Mouse (Mus musculus): ENCODE data around the gene C1ql2.

Gene C1ql2

DNA sequence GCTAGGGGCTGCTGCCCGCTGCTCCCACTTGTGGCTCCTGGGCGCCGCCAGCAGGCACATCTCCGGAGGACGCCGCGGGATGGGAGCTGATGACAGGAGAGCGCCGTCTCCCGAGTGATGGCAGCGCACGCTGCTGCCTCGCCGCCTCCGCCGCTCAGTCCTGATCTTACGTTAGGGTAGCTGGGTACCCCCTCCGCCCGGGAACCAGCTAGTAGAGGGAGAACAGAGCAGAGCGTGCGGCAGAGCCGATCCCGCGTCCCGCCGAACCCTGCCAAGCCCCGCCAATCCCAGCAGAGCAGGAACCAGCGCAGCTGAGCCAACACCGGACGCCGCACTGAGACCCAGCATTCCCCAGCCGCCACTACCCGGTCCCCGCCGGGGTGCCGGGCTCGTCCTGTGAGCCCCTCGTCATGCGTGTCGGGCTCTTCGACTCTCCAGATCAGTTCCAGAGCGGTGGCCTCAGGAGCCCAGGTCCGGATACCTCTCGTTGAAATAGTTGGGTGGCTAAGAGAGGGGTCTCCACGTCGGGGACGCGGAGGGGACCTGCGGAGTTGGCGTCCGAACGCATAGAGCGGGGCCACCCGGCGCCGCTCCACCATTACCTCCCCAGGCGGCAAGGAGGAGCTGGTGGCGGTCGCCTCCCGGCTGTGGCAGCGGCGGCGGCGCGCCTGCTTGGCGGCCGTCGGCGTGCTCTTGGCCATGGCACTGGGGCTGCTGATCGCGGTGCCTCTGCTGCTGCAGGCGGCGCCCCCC, at the start of gene C1ql2:
C1ql2 (plus strand) TSS at position 164 of the 753 bp plus-strand sequence.
- DNase-seq (ENCODE audit: low spot score) = no peak

DNA sequence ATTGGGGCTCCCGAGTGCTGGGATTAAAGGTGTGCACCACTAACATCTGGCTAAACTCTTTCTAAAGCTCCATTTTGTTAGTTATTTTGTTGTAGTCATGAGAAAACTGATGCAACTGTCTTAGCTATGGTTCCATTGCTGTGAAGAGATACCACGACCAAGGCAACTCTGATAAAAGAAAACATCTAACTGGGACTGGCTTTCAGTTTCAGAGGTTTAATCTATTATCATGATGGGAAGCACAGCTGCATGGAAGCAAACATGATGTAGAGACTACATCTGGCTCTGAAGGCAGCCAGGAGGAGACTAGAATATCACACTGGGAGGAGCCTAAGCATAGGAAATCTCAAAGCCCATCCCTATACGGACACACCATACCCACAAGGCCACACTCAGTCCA, 48.7 kb upstream of the C1ql2 start:
- no peak for DNase-seq (ENCODE audit: low spot score)

DNA sequence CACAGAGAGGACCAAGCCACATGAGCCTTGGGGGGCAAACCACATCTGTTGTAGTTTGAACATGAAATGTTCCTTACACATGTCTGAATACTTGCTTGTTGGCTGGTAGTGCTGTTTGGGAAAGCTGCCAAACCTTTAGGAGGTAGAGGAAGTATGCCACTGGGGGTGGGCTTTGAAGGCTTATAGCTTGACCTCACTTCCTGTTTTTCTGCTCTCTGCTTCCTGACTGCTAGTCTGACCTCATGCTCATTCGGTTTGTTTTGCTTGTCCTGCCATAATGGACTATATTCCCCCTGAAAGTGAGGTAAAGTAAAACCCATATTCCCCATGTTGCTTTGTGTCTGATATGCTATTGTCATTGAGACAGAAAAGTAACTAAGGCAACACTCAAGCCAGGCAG, 46.6 kb upstream of the C1ql2 start:
- peak; percentile 56 for DNase-seq (ENCODE audit: low spot score)

DNA sequence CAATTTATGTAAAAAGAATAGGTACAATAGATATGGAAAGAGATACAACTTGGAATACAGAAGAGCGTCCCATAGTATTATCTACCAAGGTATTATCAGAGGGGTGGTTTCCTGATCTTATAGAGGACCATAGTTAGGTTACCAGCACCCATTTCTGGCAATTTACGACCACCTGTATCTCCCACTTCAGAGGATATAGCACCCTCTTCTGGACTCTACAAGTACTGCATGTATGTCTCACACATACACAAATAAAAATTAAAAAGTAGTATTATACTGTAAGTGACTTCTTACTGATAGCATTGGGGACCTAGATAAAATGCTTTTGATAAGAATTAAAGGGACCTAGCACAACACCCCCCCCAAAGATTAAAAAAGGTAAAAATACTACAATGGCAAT, 43.4 kb upstream of the C1ql2 start:
- DNase-seq (ENCODE audit: low spot score) = no peak

DNA sequence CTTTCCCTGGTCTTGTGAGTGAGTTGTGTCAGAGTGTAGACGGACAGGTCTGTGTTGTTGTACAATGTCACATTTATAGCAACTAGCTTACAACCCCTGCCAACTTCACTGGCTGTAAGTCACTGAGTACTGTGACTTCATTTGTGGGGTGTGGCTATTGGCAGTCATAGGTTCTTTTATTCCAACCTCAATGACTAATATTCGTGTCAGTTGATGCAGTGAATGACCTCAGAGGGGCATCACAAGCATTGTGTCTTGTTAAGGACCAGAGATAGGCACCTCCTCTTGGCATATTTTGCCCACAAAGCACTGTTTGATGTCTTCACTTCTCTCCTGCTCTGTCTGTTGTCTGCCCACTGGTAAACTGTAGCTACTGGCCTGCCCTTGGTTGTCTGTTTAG, 34.6 kb upstream of the C1ql2 start:
- DNase-seq (ENCODE audit: low spot score) = no peak

DNA sequence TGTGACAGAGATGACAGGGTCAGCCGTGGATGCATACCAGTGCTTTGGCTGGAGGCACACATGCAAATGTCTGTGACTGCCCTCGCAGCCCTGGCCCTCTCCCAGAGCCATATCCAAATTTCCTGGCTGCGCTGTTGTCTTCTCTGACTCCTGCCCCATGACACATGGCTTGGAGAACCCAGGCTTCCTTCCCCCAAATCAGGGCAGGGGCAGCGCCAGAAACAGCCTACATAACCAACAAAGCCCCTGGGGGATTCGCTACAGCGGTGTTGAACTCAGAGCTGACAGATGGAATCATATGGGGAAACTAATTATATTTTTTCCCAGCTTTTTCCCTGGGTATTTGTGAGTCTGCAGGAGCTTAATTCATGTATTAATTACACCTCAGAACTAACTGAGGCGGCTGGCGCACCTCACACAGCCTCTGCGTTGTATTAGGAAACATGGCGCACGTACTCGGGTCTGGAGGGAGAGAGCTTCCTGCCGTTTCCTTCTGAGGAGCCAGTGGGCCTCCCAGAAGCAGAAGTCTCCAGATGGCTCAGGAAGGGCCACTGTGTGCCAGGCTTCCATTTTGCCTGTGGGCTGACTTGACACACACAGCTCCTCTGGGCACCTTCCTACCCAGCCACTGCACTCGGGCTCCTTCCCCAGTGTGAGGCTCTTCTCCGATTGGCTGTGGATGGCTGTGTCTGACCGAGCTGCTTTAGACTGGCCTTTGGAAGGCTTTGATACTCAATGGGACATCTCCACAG, 18.9 kb upstream of the C1ql2 start:
- no peak for DNase-seq (ENCODE audit: low spot score)

DNA sequence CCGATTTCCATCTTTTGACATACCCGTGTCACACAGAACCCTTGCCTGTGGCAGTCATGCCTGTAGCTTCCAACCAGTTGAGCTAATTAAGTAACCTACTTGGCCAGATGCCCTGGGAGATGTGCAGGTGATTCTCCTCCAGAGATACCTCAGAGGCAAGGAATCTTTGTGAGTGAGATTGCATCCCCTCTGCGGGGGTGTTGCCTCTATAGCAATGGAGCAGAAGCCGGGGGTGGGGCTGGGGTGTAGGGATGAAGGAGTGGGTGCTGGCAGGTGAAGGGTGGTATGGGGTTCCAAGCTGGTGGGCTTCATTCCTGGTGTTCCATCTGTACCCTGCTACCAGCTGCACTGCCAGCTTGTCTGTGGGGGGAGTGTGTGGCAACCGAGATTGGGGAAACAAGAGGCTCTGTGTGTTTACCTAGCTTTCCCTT, 17.2 kb upstream of the C1ql2 start:
- DNase-seq (ENCODE audit: low spot score) = no peak

DNA sequence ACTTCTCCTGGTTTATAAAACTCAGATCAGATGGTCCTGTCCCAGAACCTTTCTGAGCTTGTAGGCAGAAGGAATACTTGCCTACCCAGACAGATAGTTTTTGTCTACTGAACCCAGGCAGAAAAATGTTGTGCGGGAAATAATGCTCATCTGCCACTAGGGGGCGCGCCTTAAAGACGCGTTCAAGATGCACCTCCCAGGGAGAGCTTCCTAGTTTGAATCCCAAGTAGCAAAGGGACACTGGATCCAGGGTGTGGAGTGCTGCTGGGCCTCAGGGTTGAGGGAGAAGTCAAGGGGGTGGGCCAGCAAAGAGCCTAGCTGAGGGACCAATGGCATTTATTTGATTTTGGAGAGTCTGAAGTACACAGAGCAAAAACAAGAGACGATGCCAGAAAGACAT, 12.7 kb upstream of the C1ql2 start:
- peak; percentile 9 for DNase-seq (ENCODE audit: low spot score)

DNA sequence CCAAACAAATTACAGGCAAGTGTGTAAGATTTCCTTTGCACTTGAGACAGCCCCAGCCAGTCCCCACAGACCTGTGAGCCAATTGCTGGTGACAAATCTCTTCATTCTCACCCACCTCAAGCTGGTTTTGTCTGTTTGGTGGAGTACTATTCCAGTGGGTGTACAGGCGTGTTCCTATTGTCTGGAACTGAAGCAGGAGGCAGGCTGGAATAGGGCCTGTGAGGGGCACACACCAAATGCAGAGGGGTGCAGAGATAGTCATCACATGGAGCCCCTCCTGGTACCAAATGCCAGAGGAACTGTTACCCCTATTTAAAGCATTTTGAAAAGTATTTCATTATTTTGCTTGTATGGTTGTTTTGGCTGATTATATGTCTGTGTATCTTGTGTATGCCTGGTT, 12.2 kb upstream of the C1ql2 start:
- no peak for DNase-seq (ENCODE audit: low spot score)

DNA sequence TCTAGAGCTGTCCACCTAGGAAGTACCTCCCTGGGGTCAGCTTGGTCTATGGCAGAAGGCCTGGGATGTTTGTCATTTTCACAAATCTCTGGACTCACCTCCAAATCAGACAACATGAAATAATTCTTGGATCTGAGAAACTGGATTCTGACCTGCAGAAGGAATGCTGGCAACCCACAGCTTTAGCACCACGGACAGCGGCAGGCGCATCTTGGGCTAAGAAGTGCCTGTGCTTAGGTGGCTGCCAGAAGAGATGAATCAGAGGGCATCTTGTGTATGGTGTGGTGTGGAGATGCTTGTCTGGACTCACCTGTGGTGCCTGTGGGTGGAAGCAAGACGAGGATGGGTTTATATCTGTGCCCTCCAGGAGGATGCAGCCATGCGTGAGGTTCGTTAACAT, 8.5 kb upstream of the C1ql2 start:
- DNase-seq (ENCODE audit: low spot score) = no peak

DNA sequence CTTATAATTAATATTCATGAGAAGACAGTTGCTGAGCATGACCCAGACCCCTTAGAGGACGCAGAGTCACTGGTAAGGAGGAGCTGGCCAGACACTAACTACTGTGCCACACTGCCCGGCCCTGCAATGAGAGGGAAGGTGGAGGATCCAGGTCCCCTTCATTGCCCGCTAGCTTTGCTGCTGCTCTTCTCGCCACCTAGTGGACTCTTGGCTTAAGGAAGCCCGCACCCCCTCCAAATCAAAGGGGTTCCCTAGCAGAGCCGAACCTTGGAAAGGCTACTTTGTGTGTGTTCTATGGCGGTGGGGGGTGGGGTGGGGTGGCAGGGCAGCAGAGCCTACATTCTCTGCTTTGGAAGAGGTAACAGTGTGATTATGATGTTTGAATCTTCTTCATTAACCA, 2.4 kb upstream of the C1ql2 start:
- DNase-seq (ENCODE audit: low spot score) = no peak

DNA sequence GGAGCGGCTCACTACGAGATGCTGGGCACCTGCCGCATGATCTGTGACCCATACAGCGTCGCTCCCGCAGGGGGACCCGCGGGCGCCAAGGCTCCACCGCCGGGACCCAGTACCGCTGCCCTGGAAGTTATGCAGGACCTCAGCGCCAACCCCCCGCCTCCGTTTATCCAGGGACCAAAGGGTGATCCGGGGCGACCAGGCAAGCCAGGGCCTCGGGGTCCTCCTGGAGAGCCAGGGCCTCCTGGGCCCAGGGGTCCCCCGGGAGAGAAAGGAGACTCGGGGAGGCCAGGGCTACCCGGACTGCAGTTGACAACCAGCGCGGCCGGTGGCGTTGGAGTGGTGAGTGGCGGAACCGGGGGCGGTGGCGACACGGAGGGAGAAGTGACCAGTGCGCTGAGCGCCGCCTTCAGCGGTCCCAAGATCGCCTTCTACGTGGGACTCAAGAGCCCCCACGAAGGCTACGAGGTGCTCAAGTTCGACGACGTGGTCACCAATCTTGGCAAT, 842 bp downstream of the C1ql2 start:
- no peak for DNase-seq (ENCODE audit: low spot score)

DNA sequence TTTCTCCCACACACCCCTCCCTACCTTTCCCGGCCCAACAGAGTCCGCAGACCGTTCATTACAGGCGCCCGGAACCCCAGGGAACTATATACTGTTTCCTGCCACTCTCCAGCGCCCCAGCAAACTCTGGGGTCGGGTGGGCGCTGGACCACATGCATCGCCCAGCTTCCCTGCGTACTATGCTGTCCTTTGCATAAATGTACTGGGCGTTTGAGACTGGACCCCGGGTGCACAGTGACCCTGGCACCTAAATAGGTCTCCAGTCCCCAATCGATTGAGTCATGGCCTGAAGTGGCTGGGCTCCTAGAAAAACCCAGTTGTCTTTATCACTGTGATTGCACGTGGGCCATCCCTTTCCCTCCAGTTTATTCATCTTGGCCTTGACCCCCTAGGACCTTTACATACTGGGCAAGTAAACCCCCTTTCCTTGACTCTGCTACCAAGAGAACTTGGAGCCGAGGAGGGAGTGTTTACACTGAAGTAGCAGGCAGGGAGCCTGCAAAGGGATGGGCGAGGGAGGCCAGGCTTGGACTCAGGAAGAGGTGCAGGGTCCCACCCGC, 1.5 kb downstream of the C1ql2 start:
- DNase-seq (ENCODE audit: low spot score) = no peak

DNA sequence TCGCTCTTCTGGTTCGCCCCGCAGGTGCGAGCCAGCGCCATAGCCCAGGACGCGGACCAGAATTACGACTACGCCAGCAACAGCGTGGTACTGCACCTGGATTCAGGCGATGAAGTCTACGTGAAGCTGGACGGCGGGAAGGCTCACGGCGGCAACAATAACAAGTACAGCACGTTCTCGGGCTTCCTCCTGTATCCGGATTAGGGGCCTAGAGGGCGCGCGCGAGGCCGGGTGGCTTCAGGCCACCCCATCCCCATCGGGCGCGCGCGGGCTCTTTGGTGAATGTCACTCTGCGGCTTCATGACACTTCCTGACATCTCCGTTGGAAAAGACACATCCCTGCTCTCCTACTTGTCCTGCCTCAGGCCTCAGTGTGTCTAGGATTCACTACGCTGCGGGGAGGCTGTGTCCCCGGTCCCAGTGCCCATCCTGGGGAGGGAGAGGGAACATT, 2.0 kb downstream of the C1ql2 start:
- DNase-seq (ENCODE audit: low spot score) = no peak

DNA sequence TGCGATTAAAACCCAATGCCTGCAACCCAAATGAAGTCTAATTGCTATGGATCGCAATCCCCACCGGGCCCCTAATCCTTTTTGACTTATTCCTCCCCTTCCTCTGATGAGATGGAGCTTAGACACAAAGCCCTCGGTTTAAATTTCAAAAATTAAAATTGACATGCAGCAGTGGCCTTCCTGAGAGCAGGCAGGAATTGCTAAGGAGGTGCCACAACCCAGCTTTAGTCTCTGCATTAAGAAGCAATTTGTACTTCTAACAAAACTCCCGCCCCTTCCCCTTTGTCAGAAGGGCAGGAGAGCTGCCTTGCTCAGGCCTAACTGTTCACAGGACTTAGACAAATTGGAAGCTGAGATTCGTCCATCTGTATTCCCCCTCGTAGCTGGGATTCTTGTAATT, 4.6 kb downstream of the C1ql2 start:
- no peak for DNase-seq (ENCODE audit: low spot score)

DNA sequence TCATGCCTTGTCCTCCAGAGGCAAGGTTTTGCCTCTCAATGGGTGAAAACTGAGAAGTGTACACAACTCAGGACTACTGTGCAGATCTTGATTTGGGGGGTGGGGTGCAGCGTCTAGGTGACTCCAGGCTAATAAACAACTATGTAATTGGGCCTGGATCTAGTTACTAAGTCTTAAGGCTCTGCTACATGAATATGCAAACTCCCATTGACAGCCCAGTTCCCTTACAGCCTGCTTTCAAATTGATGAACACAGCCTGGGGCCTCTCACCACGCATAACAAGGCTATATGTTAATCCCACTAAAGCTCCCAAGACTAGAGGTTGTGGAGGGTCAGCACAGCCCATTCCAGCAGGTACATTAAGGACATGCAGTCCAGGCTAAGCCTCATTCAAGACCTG, 14.0 kb downstream of the C1ql2 start:
- no peak for DNase-seq (ENCODE audit: low spot score)

DNA sequence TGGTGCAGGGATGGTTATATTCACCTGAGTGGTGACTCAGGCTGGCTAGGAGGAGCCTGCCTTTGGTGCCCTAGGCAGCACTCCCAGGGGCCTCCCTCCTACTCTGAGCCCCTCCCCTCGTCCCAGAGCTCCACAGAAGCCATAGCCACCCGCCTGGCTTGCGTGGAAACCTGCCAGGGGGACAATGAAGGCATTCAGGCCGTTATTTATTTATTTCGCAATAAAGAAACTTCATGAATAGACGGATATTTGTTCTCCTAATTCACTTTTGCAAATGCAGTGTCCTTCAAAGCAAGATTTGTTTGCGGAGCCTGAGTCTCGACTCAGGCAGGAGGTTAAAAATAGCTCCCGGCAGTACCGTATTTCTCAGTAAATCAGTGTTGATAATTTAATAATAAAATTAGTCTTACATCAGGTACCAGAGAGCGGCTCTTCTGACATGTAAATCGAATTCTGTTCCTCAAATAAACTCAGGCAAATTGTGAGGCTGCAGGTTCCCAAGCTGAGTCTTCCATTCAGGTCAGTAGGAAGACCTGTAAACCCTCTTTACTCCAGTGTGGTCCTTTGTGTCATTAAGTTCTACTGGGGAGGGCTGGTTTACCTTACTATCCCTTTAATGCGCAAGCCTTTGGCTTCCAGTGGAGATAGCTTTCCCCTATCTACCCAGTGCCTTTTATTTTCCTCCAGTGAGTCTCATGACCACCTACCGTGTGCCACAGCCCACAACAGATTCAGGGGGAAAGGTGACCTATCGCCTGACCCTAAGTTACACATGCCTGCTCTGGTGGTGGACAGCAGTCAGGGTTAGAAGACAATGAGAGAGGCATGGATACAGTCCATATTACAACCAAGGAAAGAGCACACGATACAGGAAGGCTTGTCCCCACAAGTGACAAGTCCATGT, 17.2 kb downstream of the C1ql2 start:
- DNase-seq (ENCODE audit: low spot score) = no peak

DNA sequence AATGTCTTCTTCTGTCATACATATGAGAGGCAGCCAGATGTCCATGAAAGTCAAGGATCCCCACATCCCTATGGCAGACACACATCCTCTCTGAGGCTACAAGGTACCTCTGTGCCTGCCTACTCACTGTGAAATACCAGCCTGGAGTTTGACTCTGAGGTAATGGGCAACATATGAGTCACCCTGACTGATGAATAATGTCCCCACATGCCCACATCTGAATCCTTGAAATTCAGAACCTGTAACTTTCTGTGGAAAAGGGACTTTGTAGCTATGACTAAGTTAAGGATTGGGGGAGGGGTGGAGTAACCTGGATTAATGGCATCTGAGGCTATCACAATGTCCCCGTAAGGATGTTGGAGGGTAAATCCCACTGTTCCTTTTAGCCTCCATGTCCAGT, 23.3 kb downstream of the C1ql2 start:
- no peak for DNase-seq (ENCODE audit: low spot score)

DNA sequence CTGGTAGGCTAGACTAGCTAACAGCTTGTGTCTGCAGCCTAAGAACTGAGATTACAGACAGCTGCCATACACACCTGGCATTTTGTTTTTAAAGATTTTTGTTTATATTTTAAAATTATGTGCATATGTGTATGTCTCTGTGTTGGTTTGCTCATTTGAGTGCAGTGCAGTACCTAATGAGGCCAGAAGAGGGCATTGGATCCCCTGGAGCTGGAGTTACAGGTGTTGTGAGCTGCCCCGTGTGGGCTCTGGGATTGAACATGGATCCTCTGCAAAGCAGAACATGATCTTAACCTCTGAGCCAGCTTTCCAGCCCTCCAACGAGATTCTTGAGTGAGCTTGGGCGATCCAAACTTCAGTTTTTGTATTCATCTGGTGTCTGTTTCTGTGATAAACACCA, 27.8 kb downstream of the C1ql2 start:
- DNase-seq (ENCODE audit: low spot score) = no peak

DNA sequence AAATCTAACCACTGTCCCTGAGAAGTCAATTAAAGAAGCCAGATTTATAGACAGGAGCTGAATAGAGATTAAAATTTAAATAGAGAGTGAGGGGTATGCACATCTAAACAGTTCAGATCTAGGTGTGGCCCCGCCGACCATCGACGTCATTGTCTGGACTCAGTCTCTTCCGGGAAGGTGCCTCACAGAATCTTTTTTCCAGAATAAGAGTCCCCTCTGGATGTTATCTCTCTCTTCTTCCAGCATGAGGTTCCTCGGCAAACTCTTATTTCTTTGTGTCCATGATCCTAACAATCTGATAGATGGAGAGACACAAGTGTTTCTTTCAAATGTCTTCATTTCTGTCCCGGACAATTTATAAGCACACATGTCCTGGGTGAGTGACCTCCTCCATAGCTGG, 33.7 kb downstream of the C1ql2 start:
- DNase-seq (ENCODE audit: low spot score) = no peak

DNA sequence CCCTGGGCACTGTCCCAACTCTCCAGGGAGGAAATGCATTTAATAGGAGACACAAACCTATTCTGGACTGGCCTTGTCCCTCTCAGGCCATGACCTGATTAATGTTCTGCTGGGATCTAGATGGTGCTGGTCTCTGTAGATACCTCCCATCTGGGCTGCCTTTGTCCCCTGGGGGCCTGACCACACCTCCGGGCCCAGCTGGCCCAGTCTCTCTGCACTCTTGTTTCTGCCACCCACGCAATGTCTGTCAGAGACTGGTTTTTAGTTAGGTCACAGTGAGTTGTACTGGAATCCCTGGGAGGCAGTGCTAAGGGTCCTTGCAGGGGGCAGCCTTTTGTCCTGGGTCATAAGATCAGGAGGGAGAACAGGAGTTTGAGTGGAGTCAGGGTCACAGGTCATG, 34.5 kb downstream of the C1ql2 start:
- DNase-seq (ENCODE audit: low spot score) = no peak

DNA sequence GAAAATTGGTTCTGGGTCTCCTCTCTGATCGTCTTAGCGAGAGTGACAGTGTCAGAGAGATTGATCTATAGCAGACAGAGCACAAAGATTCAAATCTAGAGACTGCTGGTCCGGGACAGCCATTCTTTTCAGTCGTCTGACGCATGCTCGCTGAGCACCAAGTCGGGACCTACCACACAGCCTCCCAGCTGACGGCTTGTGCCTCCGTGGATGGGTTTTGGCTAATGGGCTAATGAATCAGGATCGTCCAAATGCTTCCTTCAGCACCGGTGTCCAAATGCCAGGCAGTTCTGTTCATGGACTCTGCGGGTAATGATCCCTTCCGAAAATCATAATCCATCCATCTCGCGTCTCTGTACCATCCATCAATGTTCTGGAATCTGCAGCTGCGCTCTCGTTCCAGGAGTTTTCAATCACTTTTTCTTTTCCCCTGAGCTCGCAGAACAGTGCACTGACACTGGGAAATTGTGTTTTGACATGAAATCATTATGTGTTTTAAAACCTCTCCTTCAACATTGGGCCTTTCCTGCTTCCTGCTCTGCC, 44.7 kb downstream of the C1ql2 start:
- no peak for DNase-seq (ENCODE audit: low spot score)
